Mouse (Mus musculus) CD8-positive naive resting alpha-beta T cell, adult 2 months (primary cell): ENCODE results near the gene Apba3.

Experiments used
- DNase-seq, 2 experiments: peaks; one replicate each; pipeline ENCODE4 v3.0.0; 2022; ENCODE audit warnings: low read depth in 2 of 2, low spot score in 2 of 2

Apba3 gene

DNA sequence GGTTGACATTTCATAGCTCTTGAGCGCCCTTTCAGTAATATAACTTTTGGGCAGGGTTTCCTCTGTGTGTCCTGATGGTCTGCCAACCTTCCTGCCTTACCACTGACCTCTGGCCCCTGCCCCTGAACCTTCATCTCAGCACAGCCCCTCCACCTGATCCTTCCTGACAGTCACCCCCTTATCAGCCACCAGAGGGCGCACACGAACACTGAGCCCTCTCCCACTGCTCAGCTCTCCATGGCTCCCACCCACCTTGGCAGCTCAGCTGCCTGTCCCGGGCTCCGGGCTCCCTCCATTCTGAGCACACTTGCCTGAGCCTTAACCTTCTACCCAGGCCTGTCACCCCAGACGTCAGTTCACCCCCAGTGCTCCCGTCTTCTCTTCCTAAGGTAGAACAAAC lies 22.5 kb downstream of the Apba3 start:
- peak; percentile 57 to 60 for DNase-seq

DNA sequence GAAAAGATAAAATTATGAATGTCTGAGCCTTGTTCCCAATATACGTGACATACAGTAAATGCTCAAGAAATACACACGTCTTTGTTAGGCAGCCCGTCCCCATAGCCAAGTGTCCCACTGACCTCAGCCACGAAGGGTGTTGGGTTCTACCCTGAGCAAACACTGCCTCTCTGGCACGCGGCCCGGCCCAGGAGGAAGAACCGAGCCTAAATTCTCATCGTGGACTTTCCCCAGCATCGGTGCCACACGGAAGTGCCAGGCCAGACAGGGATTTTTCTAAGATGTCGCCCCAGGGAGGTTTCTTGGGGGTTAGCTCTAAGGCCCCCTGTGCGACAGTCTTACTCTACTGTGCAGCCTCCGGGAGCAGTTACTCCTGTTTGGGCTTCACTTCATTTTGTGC lies 23.1 kb downstream of the Apba3 start:
- DNase-seq = no peak

DNA sequence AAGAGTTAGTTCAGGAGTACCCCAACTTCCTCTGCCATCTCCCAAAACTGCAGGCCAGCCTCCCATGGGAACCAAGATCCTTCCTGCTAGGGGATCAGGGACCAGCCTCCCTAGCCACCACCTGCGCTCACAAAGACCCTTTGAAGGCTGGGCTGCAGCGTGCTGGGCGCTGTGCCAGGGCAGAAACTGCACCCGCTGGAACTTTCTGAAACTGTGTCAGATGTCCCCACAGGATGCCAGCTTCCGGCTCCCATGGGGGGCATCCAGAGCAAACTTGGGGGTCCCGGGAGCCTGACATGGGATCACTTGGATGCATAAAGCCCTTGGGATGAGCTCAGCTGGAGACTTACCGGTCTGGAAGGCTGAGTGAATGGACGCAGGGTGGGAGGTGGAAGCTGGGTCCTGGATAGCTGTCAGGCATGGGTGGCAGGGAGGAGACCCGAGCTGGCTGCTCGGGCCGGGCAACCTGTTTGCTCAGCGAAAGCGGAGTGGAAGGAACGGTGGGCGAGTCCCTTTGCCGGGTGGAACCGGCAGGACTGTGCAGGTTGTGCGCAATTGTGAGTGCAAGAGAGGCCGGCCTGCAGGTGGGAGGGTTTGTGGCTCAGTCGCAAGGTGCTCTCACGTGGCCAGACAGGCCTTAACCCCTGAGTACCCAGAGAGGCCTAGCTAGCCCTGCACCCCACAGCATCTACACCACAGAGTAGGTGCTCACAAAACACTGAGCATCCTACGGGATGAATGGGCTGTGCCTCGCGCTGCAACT lies 24.1 kb downstream of the Apba3 start:
- DNase-seq = no peak

DNA sequence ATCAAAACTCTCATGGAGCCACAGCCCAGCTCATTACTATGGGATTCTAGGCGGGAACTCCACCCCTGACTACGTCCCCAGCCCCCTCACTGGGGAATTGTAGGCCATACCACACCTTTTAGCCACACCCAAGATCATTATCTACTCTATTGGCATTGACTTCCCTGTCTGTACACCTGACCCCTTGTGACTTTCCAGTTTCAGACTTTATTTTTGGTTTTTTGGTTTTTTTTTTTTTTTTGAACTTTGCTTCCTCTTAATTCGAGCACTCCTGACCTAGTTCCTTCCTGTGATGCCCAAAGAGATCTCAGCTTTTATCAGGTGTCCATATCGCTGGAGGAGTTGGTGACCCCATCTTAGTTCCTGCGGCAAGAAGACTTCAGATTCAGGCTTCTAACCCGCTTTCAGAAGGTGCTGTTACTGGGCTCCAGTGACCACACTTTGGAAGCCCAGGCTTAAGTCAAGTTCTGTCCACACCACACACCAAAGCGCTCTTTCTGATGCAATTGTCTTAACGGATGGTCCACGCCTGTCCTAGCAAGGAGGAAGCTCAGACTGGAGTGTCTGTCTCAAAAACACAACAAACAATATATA lies 24.8 kb downstream of the Apba3 start, which contains the start of gene Tjp3:
TSS of gene Tjp3 (minus strand) at position 71 of the 594 bp plus-strand sequence.
- DNase-seq = no peak

DNA sequence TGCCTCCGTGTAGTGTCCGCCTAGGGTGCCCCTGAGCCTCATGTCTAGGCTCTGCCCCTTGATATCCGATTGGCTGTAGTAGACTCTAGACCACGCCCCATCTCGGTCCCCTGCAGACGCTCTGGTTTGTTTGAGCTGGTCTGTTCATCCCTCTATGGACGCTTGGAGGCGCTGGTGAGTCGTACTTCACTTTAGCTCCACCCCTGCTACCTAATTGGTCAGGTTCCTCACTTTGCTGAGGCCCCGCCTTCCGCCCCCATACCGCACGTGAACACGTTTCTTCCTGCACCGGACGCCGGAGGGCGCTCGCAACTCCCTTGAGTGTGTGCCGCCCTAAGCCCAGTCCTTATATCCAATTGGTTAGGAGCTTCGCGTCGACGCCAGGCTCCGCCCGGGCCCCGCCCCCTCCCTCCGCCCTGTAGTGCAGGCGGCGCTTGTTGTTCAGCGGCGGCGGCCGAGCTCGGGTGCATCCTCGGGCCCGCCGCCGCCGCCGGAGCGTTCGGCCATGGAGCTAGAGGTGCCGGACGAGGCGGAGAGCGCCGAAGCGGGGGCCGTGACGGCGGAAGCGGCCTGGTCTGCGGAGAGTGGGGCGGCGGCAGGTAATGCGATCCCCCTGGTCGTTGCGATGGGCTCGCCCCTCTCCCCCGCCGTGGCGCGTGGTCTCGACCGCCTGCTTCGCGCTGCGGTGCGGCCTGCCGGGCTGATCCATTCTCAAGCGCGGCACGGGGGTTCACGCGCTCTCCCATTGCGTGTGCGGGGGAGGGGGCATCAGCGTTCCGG lies 26.0 kb downstream of the Apba3 start, which contains the start of gene Pip5k1c:
TSS of gene Pip5k1c (plus strand) at position 410 of the 780 bp plus-strand sequence.
- peak; percentile 99 for DNase-seq

DNA sequence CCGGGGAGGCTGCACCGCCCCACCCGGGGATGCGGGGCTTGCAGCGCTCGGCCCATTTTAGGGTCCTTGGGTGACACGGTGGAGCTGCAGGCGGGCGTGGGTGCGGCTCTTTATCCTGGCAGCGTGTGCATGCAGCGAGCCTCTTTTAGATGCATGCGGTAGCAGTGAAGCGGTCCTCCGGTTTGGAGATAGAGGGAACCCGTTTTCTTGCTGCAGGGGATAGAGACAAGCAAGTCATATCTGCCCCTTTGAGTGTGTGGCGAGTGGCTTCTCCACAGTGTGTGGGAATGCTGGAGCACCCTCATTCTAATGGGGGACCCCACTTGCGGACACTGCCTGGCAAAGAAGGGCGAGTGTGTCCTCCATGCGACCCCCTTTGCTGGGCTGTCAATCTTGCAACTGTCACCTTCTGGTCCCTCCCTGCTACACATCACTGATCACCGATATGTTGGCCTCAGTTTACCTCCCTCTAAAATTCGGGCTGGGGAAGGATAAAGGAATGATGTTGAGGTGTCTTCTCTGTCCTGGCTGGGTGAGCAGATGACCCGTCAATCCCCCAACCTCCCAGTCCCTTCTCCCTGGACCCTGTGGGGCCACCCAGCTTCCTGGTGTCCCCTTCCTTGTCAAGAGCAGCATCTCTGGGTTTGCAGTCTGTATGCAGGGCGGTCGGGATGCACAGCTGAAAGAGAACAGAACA lies 26.7 kb downstream of the Apba3 start:
- no peak for DNase-seq

GRCm38 (mm10) chr10:81294442-81294841 lies 27.7 kb downstream of the Apba3 start:
- DNase-seq = no peak

DNA sequence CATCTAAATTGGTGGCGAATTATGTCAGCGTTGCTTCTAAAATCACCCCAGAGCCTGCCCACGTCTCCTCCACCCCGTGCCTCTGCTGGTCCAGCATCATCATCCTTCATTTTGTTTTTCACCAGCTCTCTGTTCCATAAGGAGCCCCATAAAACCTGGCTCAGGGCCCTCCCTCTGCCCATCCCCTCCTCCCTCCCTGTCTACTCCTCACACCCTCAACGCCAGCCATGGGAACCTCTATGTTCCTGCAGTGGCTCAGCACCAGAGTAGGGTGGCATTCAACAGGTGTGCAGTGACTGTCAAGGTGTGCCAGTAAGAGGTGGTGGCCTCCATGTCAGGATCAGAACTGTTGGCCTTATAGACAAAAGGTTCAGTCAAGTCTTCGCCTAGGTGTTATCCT lies 28.4 kb downstream of the Apba3 start:
- DNase-seq = no peak

DNA sequence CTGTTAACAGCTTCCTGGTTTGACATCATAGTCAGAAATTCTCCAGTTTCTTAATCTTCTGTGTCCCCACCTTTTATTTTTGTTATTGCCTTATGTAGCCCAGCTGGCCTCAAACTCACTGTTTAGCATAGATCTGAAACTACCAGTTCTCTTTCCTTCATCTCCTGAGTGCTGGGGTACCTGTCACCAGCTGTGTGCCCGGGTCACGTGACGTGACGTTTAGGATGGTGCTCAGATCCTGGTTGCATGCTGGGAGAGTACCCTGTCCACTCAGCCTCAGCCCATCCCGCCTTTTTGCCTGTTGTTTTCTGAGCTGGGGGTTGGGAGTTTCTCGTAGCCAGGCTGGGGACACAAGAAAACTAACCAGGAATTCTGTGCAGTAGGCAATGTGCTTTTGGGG lies 30.5 kb downstream of the Apba3 start:
- no peak for DNase-seq

DNA sequence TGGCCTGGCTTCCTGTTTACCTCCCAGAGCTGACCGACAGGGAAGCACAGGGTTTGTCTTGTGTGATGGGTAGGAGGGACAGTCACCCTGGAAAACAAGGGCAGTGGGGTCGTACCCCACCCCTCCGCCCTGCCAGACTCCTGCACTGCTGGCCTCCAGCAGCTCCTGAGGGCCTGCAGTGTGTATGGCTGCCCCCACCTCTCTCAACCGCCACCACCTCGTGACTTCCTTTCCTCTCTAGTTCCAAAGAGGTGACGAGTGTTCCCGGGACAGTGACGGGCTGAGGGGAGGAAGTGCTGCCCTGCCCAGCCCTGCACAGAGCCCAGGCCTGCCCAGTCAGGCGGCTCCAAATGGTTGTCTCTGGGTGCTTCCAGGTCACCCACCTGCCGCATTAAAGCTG lies 31.1 kb downstream of the Apba3 start:
- peak; percentile 56 to 64 for DNase-seq

GRCm38 (mm10) chr10:81298369-81299100 lies 31.8 kb downstream of the Apba3 start:
- DNase-seq = peak in 1 of 2 experiments; percentile 42

- DNase-seq = no peak
Observed at GRCm38 (mm10) chr10:81299585-81300351, 33.0 kb downstream of the Apba3 start.

DNA sequence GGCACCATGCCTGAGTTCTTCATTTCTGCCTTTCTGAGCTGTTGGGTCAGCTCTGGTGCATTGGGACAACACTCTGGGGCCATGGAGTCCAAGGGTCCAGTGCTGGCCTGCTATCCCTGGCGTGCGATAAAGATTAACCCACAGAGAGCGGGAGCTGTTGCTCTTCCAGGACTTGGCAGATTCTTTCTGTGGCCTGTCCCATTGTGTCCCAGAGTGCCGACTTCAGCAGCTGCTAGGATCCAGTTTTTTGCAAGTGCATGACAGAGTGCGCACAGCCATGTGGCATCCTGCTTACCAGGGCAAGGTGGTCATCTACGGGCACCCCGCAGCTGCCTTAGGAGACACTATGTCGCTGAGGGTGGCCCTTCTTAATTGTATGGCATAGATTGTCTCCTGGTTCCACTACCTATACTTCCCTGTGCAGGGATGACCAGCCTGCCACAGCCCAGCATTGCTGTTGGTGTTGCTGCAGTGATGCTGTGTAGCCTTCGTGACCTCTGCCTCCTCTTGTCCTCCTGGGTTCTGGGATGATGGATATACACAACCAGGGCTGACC lies 33.7 kb downstream of the Apba3 start:
- no peak for DNase-seq

GRCm38 (mm10) chr10:81301321-81301720 lies 34.6 kb downstream of the Apba3 start:
- DNase-seq = no peak

DNA sequence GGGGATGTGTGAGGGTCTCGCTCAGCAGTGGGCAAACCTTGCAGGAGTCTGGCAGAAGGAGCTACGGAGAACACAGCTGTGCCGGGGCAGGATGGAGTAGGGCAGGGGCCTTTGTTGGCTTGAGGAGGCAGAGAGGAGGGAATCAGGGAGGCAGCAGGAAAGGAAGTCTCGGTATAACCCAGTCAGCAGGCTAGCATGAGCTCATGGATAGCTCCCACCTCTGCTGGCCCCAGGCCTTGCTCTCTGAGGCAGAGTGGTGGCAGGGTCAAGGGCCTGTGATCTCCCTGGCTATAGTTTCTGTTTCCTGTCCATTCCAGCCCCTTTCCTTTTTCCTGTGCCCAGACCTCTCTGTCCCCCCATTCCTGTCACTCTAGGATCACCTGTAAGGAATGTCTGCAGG lies 35.5 kb downstream of the Apba3 start:
- DNase-seq = no peak

DNA sequence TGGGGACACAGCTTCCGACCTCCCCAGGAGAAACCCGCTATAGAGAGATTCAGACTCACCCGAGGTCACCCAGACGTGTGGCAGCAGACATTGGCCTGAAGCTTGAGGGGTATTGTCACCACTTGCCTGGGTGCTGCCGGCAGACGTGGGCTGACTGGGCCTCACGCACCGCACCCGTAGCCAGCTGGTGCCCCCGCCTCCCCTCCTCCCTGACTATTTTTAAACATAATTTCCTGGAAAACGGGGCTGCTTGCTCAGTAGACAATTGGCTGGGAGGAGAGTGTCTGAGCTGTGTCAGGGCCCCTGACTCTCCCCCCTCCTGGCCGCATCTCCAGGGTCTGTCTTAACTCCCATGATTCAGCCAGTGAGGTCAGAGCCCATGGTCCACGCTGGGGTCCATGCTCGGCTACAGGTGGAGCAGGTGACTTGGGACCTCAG lies 36.0 kb downstream of the Apba3 start:
- no peak for DNase-seq

GRCm38 (mm10) chr10:81303258-81303657 lies 36.5 kb downstream of the Apba3 start:
- DNase-seq = no peak

DNA sequence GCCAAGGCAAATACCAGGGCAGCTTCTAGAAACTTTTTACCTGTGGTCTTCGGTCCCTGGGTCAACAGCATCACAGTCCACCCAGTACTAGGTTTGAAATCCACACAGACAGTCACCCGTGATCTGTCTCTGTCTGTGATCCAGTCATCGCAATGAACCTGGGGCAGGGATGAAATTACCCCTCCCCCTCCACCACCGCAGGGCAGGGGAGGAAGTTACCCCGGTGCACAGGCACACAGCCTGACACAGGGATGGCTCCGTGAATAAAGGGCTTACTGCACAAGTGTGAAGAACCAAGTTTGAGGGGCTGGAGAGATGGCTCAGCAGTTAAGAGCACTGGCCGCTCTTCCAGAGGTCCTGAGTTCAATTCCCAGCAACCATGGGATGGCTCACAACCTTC lies 37.0 kb downstream of the Apba3 start:
- DNase-seq = peak in 1 of 2 experiments; percentile 42

- DNase-seq = peak; percentile 62 to 69
Observed at GRCm38 (mm10) chr10:81304597-81305238, 38.0 kb downstream of the Apba3 start.
